Mouse (Mus musculus): ENCODE results near the gene Wdr45. TPM values are rescaled to one million over a fixed set of nuclear protein-coding genes. Genes with fewer than 3 reads are reported as not detected.
"Not testable (repeated sequence)": the region's sequence is repeated elsewhere in the genome, so short reads cannot be mapped to it uniquely, and the experiment has no call there.

Wdr45 gene
- total and polyA plus RNA-seq, 2 experiments from 2014 or later = 29.0 to 31.5 TPM

- no peak overlapping the region for H3K4me2 ChIP-seq (ENCODE audit: low read depth)
- no peak for ATAC-seq
- no peak for DNase-seq
- H3K27me3 ChIP-seq (ENCODE audit: insufficient read depth, low read length) = no peaks in the 10 kb centered on the region
- WGBS = 89% methylated on average over 2 of the region's 2 CpGs
- no peaks in the 10 kb centered on the region for H3K4me1 ChIP-seq (ENCODE audit: insufficient read depth)
- no peak for TF ChIP-seq CTCF (IDR thresholded peaks at IDR 0.05; ENCODE audit: low read depth)
- no peaks in the 10 kb centered on the region for H3K9me3 ChIP-seq (ENCODE audit: low read length)
- no peak overlapping the region for H3K4me3 ChIP-seq (ENCODE audit: low read depth, low read length)
- no peaks in the 10 kb centered on the region for H3K36me3 ChIP-seq (ENCODE audit: insufficient read depth)
- H3K27ac ChIP-seq (ENCODE audit: low read depth, low read length) = no peak overlapping the region
- no peak overlapping the region for H3K9ac ChIP-seq
These were observed 25.8 kb upstream of the Wdr45 start for GRCm38 (mm10) chrX:7688321-7688720.

GRCm38 (mm10) chrX:7690486-7690885 lies 23.6 kb upstream of the Wdr45 start:
- H3K4me2 ChIP-seq (ENCODE audit: low read depth) = no peak overlapping the region
- no peaks in the 10 kb centered on the region for H3K27me3 ChIP-seq (ENCODE audit: insufficient read depth, low read length)
- no peak overlapping the region for H3K27ac ChIP-seq (ENCODE audit: low read depth, low read length)
- TF ChIP-seq CTCF (IDR thresholded peaks at IDR 0.05; ENCODE audit: low read depth) = no peak
- no peaks in the 10 kb centered on the region for H3K4me1 ChIP-seq (ENCODE audit: insufficient read depth)
- WGBS = 75% methylated on average over 3 of the region's 3 CpGs
- H3K9me3 ChIP-seq (ENCODE audit: low read length) = no peaks in the 10 kb centered on the region
- no peak overlapping the region for H3K4me3 ChIP-seq (ENCODE audit: low read depth, low read length)
- H3K36me3 ChIP-seq (ENCODE audit: insufficient read depth) = no peaks in the 10 kb centered on the region
- ATAC-seq = no peak
- DNase-seq = no peak
- no peak overlapping the region for H3K9ac ChIP-seq

- peak; percentile 44; the same call in 1 of the 2 replicates for TF ChIP-seq CTCF (IDR thresholded peaks at IDR 0.05; ENCODE audit: low read depth)
- H3K4me2 ChIP-seq (ENCODE audit: low read depth) = no peak overlapping the region
- H3K27ac ChIP-seq (ENCODE audit: low read depth, low read length) = no peak overlapping the region
- DNase-seq (no peak), ATAC-seq (no peak)
- H3K9me3 ChIP-seq (ENCODE audit: low read length) = no peaks in the 10 kb centered on the region
- H3K4me3 ChIP-seq (ENCODE audit: low read depth, low read length) = no peak overlapping the region
- 45% methylated on average over 4 of the region's 4 CpGs for WGBS
- H3K9ac ChIP-seq = no peak overlapping the region
- H3K27me3 ChIP-seq (ENCODE audit: insufficient read depth, low read length) = no peaks in the 10 kb centered on the region
- no peaks in the 10 kb centered on the region for H3K4me1 ChIP-seq (ENCODE audit: insufficient read depth)
- H3K36me3 ChIP-seq (ENCODE audit: insufficient read depth) = no peaks in the 10 kb centered on the region
These were observed 21.3 kb upstream of the Wdr45 start for GRCm38 (mm10) chrX:7692862-7693261.

GRCm38 (mm10) chrX:7696520-7696919 lies 17.6 kb upstream of the Wdr45 start:
- no peak overlapping the region for H3K27ac ChIP-seq (ENCODE audit: low read depth, low read length)
- H3K4me3 ChIP-seq (ENCODE audit: low read depth, low read length) = no peak overlapping the region
- no peak overlapping the region for H3K9ac ChIP-seq
- H3K27me3 ChIP-seq (ENCODE audit: insufficient read depth, low read length) = no peaks in the 10 kb centered on the region
- ATAC-seq (peak; percentile 34), DNase-seq (no peak)
- H3K9me3 ChIP-seq (ENCODE audit: low read length) = no peaks in the 10 kb centered on the region
- H3K4me1 ChIP-seq (ENCODE audit: insufficient read depth) = no peaks in the 10 kb centered on the region
- 41% methylated on average over 6 of the region's 6 CpGs for WGBS
- TF ChIP-seq CTCF (IDR thresholded peaks at IDR 0.05; ENCODE audit: low read depth) = no peak
- peak overlapping the region; percentile 31; the same call in 1 of the 2 replicates for H3K4me2 ChIP-seq (ENCODE audit: low read depth)
- H3K36me3 ChIP-seq (ENCODE audit: insufficient read depth) = no peaks in the 10 kb centered on the region

- peak; percentile 98 for ATAC-seq
- 0 out of 2 replicates have a peak within 1 kb of the TSS, but pooled peaks have one; percentile 35 for H3K27ac ChIP-seq (ENCODE audit: low read depth, low read length)
- no peak for TF ChIP-seq CTCF (IDR thresholded peaks at IDR 0.05; ENCODE audit: low read depth)
These were observed 17.2 kb upstream of the Wdr45 start, which contains the start of gene Gpkow for GRCm38 (mm10) chrX:7696954-7697381. Gene Gpkow, plus strand, starts transcription at chrX:7697131.

GRCm38 (mm10) chrX:7713764-7714134 lies 384 bp upstream of the Wdr45 start:
- H3K27ac ChIP-seq (ENCODE audit: low read depth, low read length) = not testable (repeated sequence)
- H3K9ac ChIP-seq = peak overlapping the region; percentile 18; the same call in 1 of the 2 replicates
- peak; percentile 11; the same call in 1 of the 2 replicates for ATAC-seq

More at GRCm38 (mm10) chrX:7696954-7697381, 17.2 kb upstream of the Wdr45 start, which contains the start of gene Gpkow:
- WGBS = 23% methylated on average over 33 of the region's 33 CpGs
- DNase-seq = peak; percentile 92
- peak within 1 kb of the TSS; percentile 50 for H3K4me3 ChIP-seq (ENCODE audit: low read depth, low read length)
- no peaks in the 10 kb centered on the region for H3K27me3 ChIP-seq (ENCODE audit: insufficient read depth, low read length)
- H3K4me2 ChIP-seq (ENCODE audit: low read depth) = peak within 1 kb of the TSS; percentile 48
- no peaks in the 10 kb centered on the region for H3K4me1 ChIP-seq (ENCODE audit: insufficient read depth)
- H3K36me3 ChIP-seq (ENCODE audit: insufficient read depth) = no peaks in the 10 kb centered on the region
- H3K9ac ChIP-seq = peak within 1 kb of the TSS; percentile 55
- no peaks in the 10 kb centered on the region for H3K9me3 ChIP-seq (ENCODE audit: low read length)

GRCm38 (mm10) chrX:7716058-7716457 lies 1.9 kb downstream of the Wdr45 start:
- DNase-seq; H3K4me1 ChIP-seq (ENCODE audit: insufficient read depth); H3K4me2 ChIP-seq (ENCODE audit: low read depth); H3K27me3 ChIP-seq (ENCODE audit: insufficient read depth, low read length); H3K9ac ChIP-seq; ATAC-seq; H3K27ac ChIP-seq (ENCODE audit: low read depth, low read length); H3K4me3 ChIP-seq (ENCODE audit: low read depth, low read length); H3K9me3 ChIP-seq (ENCODE audit: low read length); H3K36me3 ChIP-seq (ENCODE audit: insufficient read depth): not testable (repeated sequence)
- 52% methylated on average over 1 of the region's 1 CpGs for WGBS

More at GRCm38 (mm10) chrX:7713764-7714134, 384 bp upstream of the Wdr45 start:
- not testable (repeated sequence) for H3K4me1 ChIP-seq (ENCODE audit: insufficient read depth); H3K27me3 ChIP-seq (ENCODE audit: insufficient read depth, low read length); DNase-seq; H3K9me3 ChIP-seq (ENCODE audit: low read length); H3K36me3 ChIP-seq (ENCODE audit: insufficient read depth)
- H3K4me2 ChIP-seq (ENCODE audit: low read depth) = peak overlapping the region; percentile 44
- H3K4me3 ChIP-seq (ENCODE audit: low read depth, low read length) = peak overlapping the region; percentile 27
- 34% methylated on average over 4 of the region's 12 CpGs for WGBS
